Mouse (Mus musculus) ES-E14 (cell line): ENCODE results near the gene Vash2.

Experiments used
- HCFC1 ChIP-seq: IDR thresholded peaks from 2 replicates; pipeline ENCODE4 v1.6.1; 2012; ENCODE audit warnings: low read length, inconsistent platforms, borderline replicate concordance; ENCODE audit not compliant: insufficient read depth
- ZNF384 ChIP-seq: IDR thresholded peaks from 2 replicates; pipeline ENCODE4 v1.6.1; 2012; ENCODE audit warnings: low read depth, low read length, inconsistent platforms

DNA sequence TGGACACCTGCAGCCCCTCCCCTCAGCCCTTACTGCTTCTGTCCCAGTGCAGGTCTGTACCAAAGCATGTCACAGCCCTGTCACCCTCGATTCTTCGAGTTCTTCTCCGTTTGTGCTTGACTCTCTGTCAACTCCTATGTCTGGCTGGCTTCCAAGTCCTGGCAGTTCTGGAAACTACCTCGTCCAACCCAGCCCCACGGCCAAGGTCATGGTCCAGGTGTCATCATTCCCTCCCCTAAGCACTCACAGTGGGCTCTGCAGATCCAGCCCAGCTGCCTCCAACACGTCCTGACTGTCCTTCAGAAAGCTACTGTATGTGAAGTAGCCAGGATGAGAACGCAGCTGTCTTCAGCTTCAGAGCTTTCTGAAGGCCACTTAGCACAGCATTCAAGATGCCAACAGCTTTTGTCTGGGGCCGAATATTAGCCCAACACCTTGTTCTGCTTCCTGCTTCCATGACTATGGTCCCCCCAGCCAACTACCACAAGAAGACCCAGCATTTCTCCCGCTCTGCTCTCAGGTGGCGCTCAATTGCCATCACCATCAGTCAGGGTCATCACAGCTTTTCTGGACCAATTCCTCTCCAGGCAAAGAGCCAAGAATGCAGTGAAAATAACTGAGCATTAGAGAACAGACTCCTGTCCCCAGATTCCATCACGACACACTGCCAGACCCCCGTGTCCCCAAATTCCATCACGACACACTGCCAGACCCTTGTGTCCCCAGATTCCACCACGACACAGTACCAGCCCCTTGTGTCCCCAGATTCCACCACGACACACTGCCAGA lies 13.9 kb downstream of the Vash2 start:
- no peak for TF ChIP-seq ZNF384
- TF ChIP-seq HCFC1, result no peak
